Mouse (Mus musculus) forebrain, embryonic 15.5 days (tissue): ENCODE measurements around the gene Napb. TPM values are rescaled to one million over a fixed set of nuclear protein-coding genes. Genes with fewer than 3 reads are reported as not detected.

Experiments
- ATAC-seq: fragments of 200-750 bp; cut with Nextera tagmentation; replicated peaks from 2 replicates; pipeline ENCODE4 v1.8.0; 2017; ENCODE audit warnings: mild to moderate bottlenecking, moderate TSS enrichment, moderate library complexity
- H3K27ac ChIP-seq: fragments of 300-500 bp; sonication (generic); replicated peaks from 2 replicates; pipeline ENCODE4 v1.5.1; 2015; ENCODE audit warnings: mild to moderate bottlenecking, inconsistent platforms
- H3K27me3 ChIP-seq: fragments of 300-500 bp; sonication (generic); 2 replicates; pipeline ENCODE4 v1.6.1; 2015; ENCODE audit warnings: inconsistent platforms
- H3K36me3 ChIP-seq: fragments of 300-500 bp; sonication (generic); 2 replicates; pipeline ENCODE4 v1.6.1; 2015; ENCODE audit warnings: mild to moderate bottlenecking, inconsistent platforms
- H3K4me1 ChIP-seq: fragments of 300-500 bp; sonication (generic); 2 replicates; pipeline ENCODE4 v1.6.1; 2015; ENCODE audit warnings: inconsistent platforms
- H3K4me2 ChIP-seq: fragments of 300-500 bp; sonication (generic); replicated peaks from 2 replicates; pipeline ENCODE4 v1.6.1; 2015; ENCODE audit warnings: mild to moderate bottlenecking, inconsistent platforms
- H3K4me3 ChIP-seq: fragments of 300-500 bp; sonication (generic); 2 replicates; pipeline ENCODE4 v1.5.1; 2015; ENCODE audit warnings: mild to moderate bottlenecking, inconsistent platforms
- H3K9ac ChIP-seq: fragments of 300-500 bp; sonication (generic); replicated peaks from 2 replicates; pipeline ENCODE4 v1.6.1; 2015; ENCODE audit warnings: mild to moderate bottlenecking, inconsistent platforms
- H3K9me3 ChIP-seq: fragments of 300-500 bp; sonication (generic); 2 replicates; pipeline ENCODE4 v1.6.1; 2016; ENCODE audit warnings: inconsistent platforms
- WGBS: fragments of 180-500 bp; shearing (Covaris S2); methylation state at CpG from one replicate; pipeline ENCODE4 v1.1.7; 2015; ENCODE audit warnings: mixed read lengths; 5-methylcytosine and 5-hydroxymethylcytosine counted together
- polyA plus RNA-seq: library from polyadenylated mRNA; unstranded; fragments of >200 nt; fragmentation: Nextera tagmentation; extraction: Ambion mirVana; gene quantifications from 2 replicates; pipeline ENCODE4 v1.2.1, GENCODE M21; 2015

Napb gene
- polyA plus RNA-seq, 1 experiment from 2014 or later, result 38.0 TPM

GRCm38 (mm10) chr2:148719271-148719995 is 12.8 kb downstream of the Napb start:
- Histone ChIP-seq H3K27me3 (no peaks in the 10 kb centered on the region), H3K9me3 (no peaks in the 10 kb centered on the region), H3K4me1 (no peaks in the 10 kb centered on the region), H3K36me3 (no peaks in the 10 kb centered on the region), H3K27ac (no peak overlapping the region), H3K9ac (no peak overlapping the region), H3K4me3 (no peak overlapping the region), H3K4me2 (no peak overlapping the region)
- WGBS, result 82% methylated on average over 2 of the region's 2 CpGs
- ATAC-seq, result no peak

- no peak overlapping the region for H3K4me3 ChIP-seq
- no peak for ATAC-seq
- H3K4me1 ChIP-seq, result no peaks in the 10 kb centered on the region
- H3K27ac ChIP-seq, result no peak overlapping the region
- H3K36me3 ChIP-seq, result peaks cover 5% of the 10 kb centered on the region; the same call in 1 of the 2 replicates
- no peak overlapping the region for H3K4me2 ChIP-seq
- H3K27me3 ChIP-seq, result no peaks in the 10 kb centered on the region
- H3K9me3 ChIP-seq, result no peaks in the 10 kb centered on the region
- WGBS, result 69% methylated on average over 2 of the region's 2 CpGs
- no peak overlapping the region for H3K9ac ChIP-seq
Measured at GRCm38 (mm10) chr2:148717072-148717471, 15.2 kb downstream of the Napb start.

- Histone ChIP-seq H3K9me3 (no peaks in the 10 kb centered on the region), H3K36me3 (peaks cover 7% of the 10 kb centered on the region; the same call in 1 of the 2 replicates), H3K9ac (no peak overlapping the region), H3K4me3 (no peak overlapping the region), H3K4me2 (no peak overlapping the region), H3K4me1 (no peaks in the 10 kb centered on the region), H3K27ac (no peak overlapping the region), H3K27me3 (no peaks in the 10 kb centered on the region)
- 89% methylated on average over 3 of the region's 3 CpGs for WGBS
- ATAC-seq, result no peak
Measured at GRCm38 (mm10) chr2:148712326-148712725, 19.9 kb downstream of the Napb start.

- H3K4me1 ChIP-seq, result no peaks in the 10 kb centered on the region
- H3K9ac ChIP-seq, result no peak overlapping the region
- H3K36me3 ChIP-seq, result peaks cover 8% of the 10 kb centered on the region; the same call in 1 of the 2 replicates
- 37% methylated on average over 6 of the region's 6 CpGs for WGBS
- H3K27me3 ChIP-seq, result no peaks in the 10 kb centered on the region
- ATAC-seq, result peak; percentile 38; the same call in 1 of the 2 replicates
- no peak overlapping the region for H3K4me2 ChIP-seq
- no peaks in the 10 kb centered on the region for H3K9me3 ChIP-seq
- no peak overlapping the region for H3K27ac ChIP-seq
- H3K4me3 ChIP-seq, result no peak overlapping the region
Measured at GRCm38 (mm10) chr2:148707202-148707530, 25.1 kb downstream of the Napb start.

GRCm38 (mm10) chr2:148706409-148707201 is 25.7 kb downstream of the Napb start:
- H3K9ac ChIP-seq, result no peak overlapping the region
- H3K4me1 ChIP-seq, result no peaks in the 10 kb centered on the region
- peaks cover 5% of the 10 kb centered on the region; the same call in 1 of the 2 replicates for H3K36me3 ChIP-seq
- H3K27ac ChIP-seq, result no peak overlapping the region
- H3K27me3 ChIP-seq, result no peaks in the 10 kb centered on the region
- no peaks in the 10 kb centered on the region for H3K9me3 ChIP-seq
- no peak overlapping the region for H3K4me2 ChIP-seq
- 72% methylated on average over 15 of the region's 15 CpGs for WGBS
- H3K4me3 ChIP-seq, result no peak overlapping the region
- ATAC-seq, result peak; percentile 36

- H3K36me3 ChIP-seq, result peaks cover 56% of the 10 kb centered on the region
- H3K4me2 ChIP-seq, result no peak overlapping the region
- H3K4me3 ChIP-seq, result no peak overlapping the region
- H3K4me1 ChIP-seq, result no peaks in the 10 kb centered on the region
- no peak for ATAC-seq
- H3K9ac ChIP-seq, result no peak overlapping the region
- H3K27me3 ChIP-seq, result no peaks in the 10 kb centered on the region
- H3K27ac ChIP-seq, result no peak overlapping the region
- no peaks in the 10 kb centered on the region for H3K9me3 ChIP-seq
- 83% methylated on average over 5 of the region's 5 CpGs for WGBS
Measured at GRCm38 (mm10) chr2:148698571-148698970, 33.7 kb downstream of the Napb start.

- Histone ChIP-seq H3K27ac (no peak overlapping the region), H3K4me2 (no peak overlapping the region), H3K9ac (no peak overlapping the region), H3K9me3 (no peaks in the 10 kb centered on the region), H3K27me3 (no peaks in the 10 kb centered on the region), H3K4me3 (no peak overlapping the region), H3K36me3 (peaks cover 76% of the 10 kb centered on the region), H3K4me1 (0 out of 2 replicates have a peak, but pooled peaks cover 4% of the 10 kb centered on the region)
- no peak for ATAC-seq
- 96% methylated on average over 5 of the region's 5 CpGs for WGBS
Measured at GRCm38 (mm10) chr2:148690781-148691180, 41.5 kb downstream of the Napb start.

GRCm38 (mm10) chr2:148690291-148690690 is 42.0 kb downstream of the Napb start:
- no peaks in the 10 kb centered on the region for H3K27me3 ChIP-seq

GRCm38 (mm10) chr2:148689444-148690140 is 42.7 kb downstream of the Napb start:
- Histone ChIP-seq H3K4me2 (no peak overlapping the region), H3K4me3 (no peak overlapping the region), H3K27me3 (no peaks in the 10 kb centered on the region), H3K36me3 (peaks cover 74% of the 10 kb centered on the region), H3K27ac (no peak overlapping the region), H3K9ac (no peak overlapping the region), H3K4me1 (0 out of 2 replicates have a peak, but pooled peaks cover 4% of the 10 kb centered on the region), H3K9me3 (no peaks in the 10 kb centered on the region)
- 94% methylated on average over 6 of the region's 6 CpGs for WGBS
- 0 out of 2 replicates have a peak, but pooled peaks have one; percentile 32 for ATAC-seq

More at GRCm38 (mm10) chr2:148690291-148690690, 42.0 kb downstream of the Napb start:
- no peak overlapping the region for H3K4me2 ChIP-seq
- H3K4me3 ChIP-seq, result no peak overlapping the region
- no peak overlapping the region for H3K27ac ChIP-seq
- peaks cover 75% of the 10 kb centered on the region for H3K36me3 ChIP-seq
- no peak overlapping the region for H3K9ac ChIP-seq
- no peak for ATAC-seq
- H3K4me1 ChIP-seq, result 0 out of 2 replicates have a peak, but pooled peaks cover 4% of the 10 kb centered on the region
- WGBS, result 93% methylated on average over 3 of the region's 3 CpGs
- no peaks in the 10 kb centered on the region for H3K9me3 ChIP-seq

- H3K36me3 ChIP-seq, result peaks cover 74% of the 10 kb centered on the region
- H3K4me2 ChIP-seq, result no peak overlapping the region
Measured at GRCm38 (mm10) chr2:148687971-148688370, 44.3 kb downstream of the Napb start.

GRCm38 (mm10) chr2:148686862-148687261 is 45.4 kb downstream of the Napb start:
- Histone ChIP-seq H3K4me1 (peaks cover 11% of the 10 kb centered on the region), H3K4me2 (no peak overlapping the region), H3K9ac (no peak overlapping the region), H3K27ac (no peak overlapping the region), H3K9me3 (no peaks in the 10 kb centered on the region), H3K4me3 (no peak overlapping the region), H3K27me3 (no peaks in the 10 kb centered on the region), H3K36me3 (peaks cover 67% of the 10 kb centered on the region)
- 98% methylated on average over 1 of the region's 1 CpGs for WGBS
- ATAC-seq, result no peak

More at GRCm38 (mm10) chr2:148687971-148688370, 44.3 kb downstream of the Napb start:
- Histone ChIP-seq H3K27ac (no peak overlapping the region), H3K4me1 (0 out of 2 replicates have a peak, but pooled peaks cover 4% of the 10 kb centered on the region), H3K27me3 (no peaks in the 10 kb centered on the region), H3K9me3 (no peaks in the 10 kb centered on the region), H3K4me3 (no peak overlapping the region), H3K9ac (no peak overlapping the region)
- 97% methylated on average over 5 of the region's 5 CpGs for WGBS
- no peak for ATAC-seq

GRCm38 (mm10) chr2:148685709-148686108 is 46.6 kb downstream of the Napb start:
- Histone ChIP-seq H3K9ac (no peak overlapping the region), H3K36me3 (peaks cover 56% of the 10 kb centered on the region), H3K4me3 (no peak overlapping the region), H3K9me3 (no peaks in the 10 kb centered on the region), H3K27me3 (no peaks in the 10 kb centered on the region), H3K4me1 (peaks cover 17% of the 10 kb centered on the region), H3K27ac (no peak overlapping the region), H3K4me2 (no peak overlapping the region)
- no peak for ATAC-seq
- 92% methylated on average over 3 of the region's 3 CpGs for WGBS
